Mouse (Mus musculus): ENCODE data around the gene Ndst2. TPM values are rescaled to one million over a fixed set of nuclear protein-coding genes. Genes with fewer than 3 reads are reported as not detected.

The Ndst2 gene
- total RNA-seq, 2 experiments from 2014 or later: 6.4 to 8.3 TPM

GRCm38 (mm10) chr14:20700362-20700761 is 34.0 kb downstream of the Ndst2 start:
- no peak for DNase-seq

- DNase-seq: no peak
These were observed 35.8 kb downstream of the Ndst2 start for GRCm38 (mm10) chr14:20698515-20698914.

DNA sequence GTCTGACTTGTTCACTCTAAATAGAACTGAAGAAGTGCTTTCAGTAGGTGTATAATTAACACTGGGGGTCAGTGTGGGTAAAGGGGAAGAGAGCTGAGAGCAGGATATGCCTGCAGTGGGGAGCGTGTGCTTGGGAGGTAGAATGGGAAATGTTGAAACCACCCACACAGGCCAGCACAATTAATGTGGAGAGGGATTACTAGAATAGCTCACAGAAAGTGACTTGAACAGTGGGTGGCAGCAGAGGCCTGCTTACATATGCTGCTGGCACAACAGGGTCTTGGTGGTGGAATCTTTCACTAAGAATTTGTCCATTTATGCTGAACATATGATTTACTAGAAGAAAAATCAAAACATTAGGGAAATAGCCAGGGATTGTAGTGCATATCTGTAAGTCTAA is 37.4 kb downstream of the Ndst2 start:
- DNase-seq: peak; percentile 60 to 69

- peak; percentile 41 to 61 for DNase-seq
These were observed 38.4 kb downstream of the Ndst2 start for GRCm38 (mm10) chr14:20695761-20696520.

DNA sequence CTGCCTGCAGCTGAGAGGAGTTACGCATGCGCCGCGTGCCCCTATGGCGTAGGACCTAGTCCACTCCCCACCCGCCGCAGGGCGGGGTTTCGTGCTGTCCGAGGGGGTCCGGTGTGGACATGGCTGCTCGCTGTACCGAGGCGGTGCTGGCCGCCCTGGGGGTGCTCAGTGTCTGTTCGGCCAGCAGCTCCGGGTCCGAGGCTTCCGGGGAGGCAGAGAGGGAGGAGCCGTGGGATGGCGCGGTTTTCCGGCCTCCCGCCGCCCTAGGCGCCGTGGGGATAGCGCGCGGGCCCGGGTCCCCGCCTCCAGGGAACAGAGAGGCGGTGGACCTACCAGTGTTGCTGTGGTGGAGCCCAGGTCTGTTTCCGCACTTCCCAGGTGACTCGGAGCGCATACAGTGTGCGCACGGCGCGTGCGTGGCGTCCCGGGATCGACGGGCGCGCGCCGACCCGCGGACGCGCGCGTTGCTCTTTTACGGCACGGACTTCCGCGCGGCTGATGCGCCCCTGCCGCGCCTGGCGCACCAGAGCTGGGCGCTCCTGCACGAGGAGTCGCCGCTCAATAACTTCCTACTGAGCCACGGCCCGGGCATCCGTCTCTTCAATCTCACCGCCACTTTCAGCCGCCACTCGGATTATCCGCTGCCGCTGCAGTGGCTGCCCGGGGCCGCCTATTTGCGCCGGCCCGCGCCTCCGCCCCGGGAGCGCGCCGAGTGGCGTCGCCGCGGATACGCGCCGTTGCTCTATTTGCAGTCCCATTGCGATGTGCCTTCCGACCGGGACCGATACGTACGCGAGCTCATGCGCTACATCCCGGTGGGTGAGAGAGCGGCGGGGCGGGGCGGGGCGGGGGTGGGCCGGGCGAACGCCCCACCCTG is 39.2 kb downstream of the Ndst2 start, which contains the start of gene Fut11:
Gene Fut11, plus strand, starts transcription at position 85 of the 877 bp plus-strand sequence.
- DNase-seq: peak; percentile 91 to 92

- peak in 1 of 2 experiments; percentile 22 for DNase-seq
These were observed 40.0 kb downstream of the Ndst2 start for GRCm38 (mm10) chr14:20694185-20694883.

GRCm38 (mm10) chr14:20693589-20694101 is 40.7 kb downstream of the Ndst2 start:
- DNase-seq: no peak

GRCm38 (mm10) chr14:20691772-20692171 is 42.6 kb downstream of the Ndst2 start:
- no peak for DNase-seq

- DNase-seq: no peak
These were observed 45.4 kb downstream of the Ndst2 start for GRCm38 (mm10) chr14:20689009-20689408.

DNA sequence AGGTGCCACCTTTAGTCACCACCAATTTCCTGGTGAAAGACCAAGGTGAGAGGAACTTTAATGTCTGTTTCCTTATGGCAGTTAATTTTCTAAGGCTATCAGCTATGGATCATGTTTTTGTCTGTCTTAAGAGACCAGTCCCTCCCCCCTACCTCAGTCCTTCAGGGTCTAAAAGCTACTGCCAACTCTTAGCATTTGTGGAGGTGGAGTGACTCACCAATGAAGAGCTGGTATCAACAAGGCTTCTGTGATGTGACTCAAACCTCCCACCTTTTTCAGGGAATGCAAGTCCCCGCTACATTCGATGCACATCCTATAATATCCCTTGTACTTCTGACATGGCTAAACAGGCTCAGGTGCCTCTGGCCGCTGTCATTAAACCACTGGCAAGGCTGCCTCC is 47.8 kb downstream of the Ndst2 start:
- no peak for DNase-seq

GRCm38 (mm10) chr14:20682498-20682897 is 51.9 kb downstream of the Ndst2 start:
- peak in 1 of 2 experiments; percentile 52 for DNase-seq

- DNase-seq: no peak
These were observed 52.6 kb downstream of the Ndst2 start for GRCm38 (mm10) chr14:20681742-20682141.

DNA sequence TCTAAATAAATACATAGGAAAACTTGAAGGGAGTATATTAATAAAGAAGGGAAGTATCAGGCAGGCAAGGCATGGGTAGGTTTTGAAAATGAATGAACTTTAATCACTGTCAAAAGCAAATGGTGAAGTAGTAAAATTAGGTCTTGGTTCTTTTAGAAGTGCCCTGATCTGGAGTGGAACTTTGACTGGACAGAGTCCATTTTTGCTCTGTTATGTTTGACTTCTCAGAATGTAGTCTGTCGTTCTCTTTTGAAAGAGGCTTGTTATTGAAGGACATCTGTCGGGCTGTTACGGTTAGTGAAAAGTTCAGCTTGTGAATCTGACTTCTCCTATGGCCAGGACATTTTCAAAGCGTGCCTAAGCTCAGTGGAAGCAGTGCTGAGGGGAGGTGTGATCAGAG is 56.5 kb downstream of the Ndst2 start:
- no peak for DNase-seq

GRCm38 (mm10) chr14:20674064-20674833 is 60.1 kb downstream of the Ndst2 start, which contains the start of gene Sec24c:
TSS of gene Sec24c (plus strand) at chr14:20674308.
- DNase-seq: peak; percentile 98 to 100

DNA sequence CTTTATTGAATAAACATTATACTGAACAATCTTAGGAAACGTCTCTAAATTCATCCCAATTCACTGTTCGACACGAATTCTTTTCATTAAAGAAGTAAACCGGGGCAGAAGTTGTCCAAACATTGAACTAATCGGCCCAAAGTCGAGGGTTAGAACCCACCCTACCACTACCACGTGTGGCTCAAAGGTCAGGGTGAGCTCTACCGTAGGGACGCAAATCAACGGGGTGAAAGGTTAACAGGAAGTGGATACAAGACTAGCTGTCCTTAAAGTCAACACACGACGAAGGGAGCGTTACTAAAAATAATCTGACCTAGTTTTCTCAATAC is 60.7 kb downstream of the Ndst2 start:
- DNase-seq: peak in 1 of 2 experiments; percentile 81

Small RNA genes within 50 kb of the gene (microRNA-seq; reads per million reads assigned to microRNA genes)
- 0.54 to 0.76 reads per million in 2 experiments for gene Mir6946

Other genes starting within 250 kb of the Ndst2 start
- under 1 TPM; 0.36 to 0.42 TPM for gene Mss51, start 237.7 kb downstream of the Ndst2 start, total RNA-seq (2021)
- gene Ppp3cb, start 188.0 kb downstream of the Ndst2 start, total RNA-seq (2021): 10 to 100 TPM; 66.3 to 67.5 TPM
- 10 to 100 TPM; 12.0 to 14.4 TPM for gene Usp54, start 93.5 kb downstream of the Ndst2 start, total RNA-seq (2021)
- under 1 TPM; 0.35 to 0.54 TPM for gene Myoz1, start 78.0 kb downstream of the Ndst2 start, total RNA-seq (2021)
- gene Synpo2l, start 66.2 kb downstream of the Ndst2 start, total RNA-seq (2021): 10 to 100 TPM; 87.3 to 87.9 TPM
- 10 to 100 TPM; 95.8 to 97.9 TPM for gene Sec24c, start 60.3 kb downstream of the Ndst2 start, total RNA-seq (2021)
- 1 to 10 TPM; 4.6 to 6.1 TPM for gene Fut11, start 39.6 kb downstream of the Ndst2 start, total RNA-seq (2021)
- gene Chchd1, start 31.6 kb downstream of the Ndst2 start, total RNA-seq (2021): 100 to 1,000 TPM; 108 to 122 TPM
- 10 to 100 TPM; 28.5 to 36.0 TPM for gene Zswim8, start 27.0 kb downstream of the Ndst2 start, total RNA-seq (2021)
- 10 to 100 TPM; 43.8 to 47.7 TPM for gene Camk2g, start 59.5 kb upstream of the Ndst2 start, total RNA-seq (2021)
- 1 to 10 TPM; 3.8 to 4.0 TPM for gene Plau, start 102.1 kb upstream of the Ndst2 start, total RNA-seq (2021)
- gene Vcl, start 194.8 kb upstream of the Ndst2 start, total RNA-seq (2021): 100 to 1,000 TPM; 105 to 116 TPM